Mouse (Mus musculus) neural tube, embryonic 12.5 days (tissue): Measurements from ENCODE around the gene Strip1. TPM values are rescaled to one million over a fixed set of nuclear protein-coding genes. Genes with fewer than 3 reads are reported as not detected.

Source experiments
- ATAC-seq: fragments of 200-750 bp; cut with Nextera tagmentation; 2 replicates; pipeline ENCODE4 v1.8.0; 2017; ENCODE audit warnings: low read depth, mild to moderate bottlenecking, moderate TSS enrichment, moderate library complexity; ENCODE audit not compliant: low FRiP score
- H3K27ac ChIP-seq: fragments of 300-500 bp; sonication (generic); 2 replicates; pipeline ENCODE4 v1.5.1; 2016
- H3K27me3 ChIP-seq: fragments of 300-500 bp; sonication (generic); replicated peaks from 2 replicates; pipeline ENCODE4 v1.6.1; 2016; ENCODE audit warnings: mild to moderate bottlenecking
- H3K36me3 ChIP-seq: fragments of 300-500 bp; sonication (generic); 2 replicates; pipeline ENCODE4 v1.6.1; 2016; ENCODE audit warnings: mild to moderate bottlenecking
- H3K4me1 ChIP-seq: fragments of 300-500 bp; sonication (generic); 2 replicates; pipeline ENCODE4 v1.6.1; 2016
- H3K4me2 ChIP-seq: fragments of 300-500 bp; sonication (generic); replicated peaks from 2 replicates; pipeline ENCODE4 v1.6.1; 2016; ENCODE audit warnings: mild to moderate bottlenecking
- H3K4me3 ChIP-seq: fragments of 300-500 bp; sonication (generic); 2 replicates; pipeline ENCODE4 v1.5.1; 2016
- H3K9ac ChIP-seq: fragments of 300-500 bp; sonication (generic); 2 replicates; pipeline ENCODE4 v1.6.1; 2016; ENCODE audit warnings: mild to moderate bottlenecking
- H3K9me3 ChIP-seq: fragments of 300-500 bp; sonication (generic); 2 replicates; pipeline ENCODE4 v1.6.1; 2016; ENCODE audit warnings: mild to moderate bottlenecking
- WGBS: fragments of 180-500 bp; shearing (Covaris S2); methylation state at CpG from one replicate; pipeline ENCODE4 v1.1.7; 2016; 5-methylcytosine and 5-hydroxymethylcytosine counted together
- polyA plus RNA-seq: library from polyadenylated mRNA; unstranded; fragments of >200 nt; fragmentation: Nextera tagmentation; extraction: Ambion mirVana; gene quantifications from 2 replicates; pipeline ENCODE4 v1.2.1, GENCODE M21; 2016

Gene Strip1
- polyA plus RNA-seq, 1 experiment from 2014 or later, result 129 TPM

GRCm38 (mm10) chr3:107597586-107598389, 33.7 kb downstream of the Strip1 start:
- no peak overlapping the region for H3K4me3 ChIP-seq

GRCm38 (mm10) chr3:107597134-107597533, 34.4 kb downstream of the Strip1 start:
- H3K9ac ChIP-seq, result no peak overlapping the region
- peaks cover 20% of the 10 kb centered on the region for H3K4me1 ChIP-seq
- H3K4me3 ChIP-seq, result no peak overlapping the region
- ATAC-seq, result no peak
- H3K27me3 ChIP-seq, result peaks cover 86% of the 10 kb centered on the region
- WGBS, result 1% methylated on average over 23 of the region's 24 CpGs
- no peak overlapping the region for H3K4me2 ChIP-seq
- no peaks in the 10 kb centered on the region for H3K9me3 ChIP-seq
- H3K27ac ChIP-seq, result no peak overlapping the region
- H3K36me3 ChIP-seq, result no peaks in the 10 kb centered on the region

More at GRCm38 (mm10) chr3:107597586-107598389, 33.7 kb downstream of the Strip1 start:
- peaks cover 79% of the 10 kb centered on the region for H3K27me3 ChIP-seq
- no peak overlapping the region for H3K27ac ChIP-seq
- H3K9me3 ChIP-seq, result no peaks in the 10 kb centered on the region
- no peak overlapping the region for H3K4me2 ChIP-seq
- WGBS, result 3% methylated on average over 22 of the region's 22 CpGs
- H3K4me1 ChIP-seq, result peaks cover 20% of the 10 kb centered on the region
- H3K36me3 ChIP-seq, result no peaks in the 10 kb centered on the region
- H3K9ac ChIP-seq, result no peak overlapping the region
- ATAC-seq, result no peak

DNA sequence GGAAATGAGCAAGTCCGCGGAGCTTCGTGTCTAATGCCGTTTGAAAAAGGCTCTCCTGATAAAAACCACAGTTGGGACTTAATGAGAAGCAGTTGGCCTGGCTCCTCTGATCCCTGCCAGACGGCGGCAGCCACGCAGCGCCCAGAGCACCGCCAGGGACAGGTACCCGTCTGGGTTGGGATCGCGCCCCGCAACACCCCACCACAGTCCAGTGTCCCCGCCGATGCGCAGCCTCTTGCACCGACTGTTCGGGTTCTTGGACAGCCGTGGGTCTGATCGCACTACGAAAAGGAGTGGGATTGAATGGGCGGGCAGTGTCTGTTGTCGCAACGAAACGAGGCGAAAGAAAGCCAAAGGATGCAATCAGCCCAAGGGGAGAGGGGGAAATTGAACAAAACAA, 34.9 kb downstream of the Strip1 start:
- Histone ChIP-seq H3K4me3 (0 out of 2 replicates have a peak overlapping the region, but pooled peaks have one; percentile 5), H3K9ac (no peak overlapping the region), H3K27ac (no peak overlapping the region), H3K9me3 (no peaks in the 10 kb centered on the region), H3K4me2 (peak overlapping the region; percentile 16; the same call in 1 of the 2 replicates), H3K27me3 (peaks cover 90% of the 10 kb centered on the region), H3K4me1 (peaks cover 20% of the 10 kb centered on the region), H3K36me3 (no peaks in the 10 kb centered on the region)
- no peak for ATAC-seq
- under 1% methylated on average over 26 of the region's 26 CpGs for WGBS

GRCm38 (mm10) chr3:107595938-107596461, 35.5 kb downstream of the Strip1 start:
- peak overlapping the region; percentile 69 for H3K4me2 ChIP-seq
- 0 out of 2 replicates have a peak, but pooled peaks have one; percentile 31 for ATAC-seq
- peaks cover 92% of the 10 kb centered on the region for H3K27me3 ChIP-seq
- H3K4me3 ChIP-seq, result peak overlapping the region; percentile 35
- peaks cover 20% of the 10 kb centered on the region for H3K4me1 ChIP-seq
- H3K36me3 ChIP-seq, result no peaks in the 10 kb centered on the region
- H3K27ac ChIP-seq, result no peak overlapping the region
- WGBS, result 2% methylated on average over 34 of the region's 34 CpGs
- no peak overlapping the region for H3K9ac ChIP-seq
- H3K9me3 ChIP-seq, result no peaks in the 10 kb centered on the region

DNA sequence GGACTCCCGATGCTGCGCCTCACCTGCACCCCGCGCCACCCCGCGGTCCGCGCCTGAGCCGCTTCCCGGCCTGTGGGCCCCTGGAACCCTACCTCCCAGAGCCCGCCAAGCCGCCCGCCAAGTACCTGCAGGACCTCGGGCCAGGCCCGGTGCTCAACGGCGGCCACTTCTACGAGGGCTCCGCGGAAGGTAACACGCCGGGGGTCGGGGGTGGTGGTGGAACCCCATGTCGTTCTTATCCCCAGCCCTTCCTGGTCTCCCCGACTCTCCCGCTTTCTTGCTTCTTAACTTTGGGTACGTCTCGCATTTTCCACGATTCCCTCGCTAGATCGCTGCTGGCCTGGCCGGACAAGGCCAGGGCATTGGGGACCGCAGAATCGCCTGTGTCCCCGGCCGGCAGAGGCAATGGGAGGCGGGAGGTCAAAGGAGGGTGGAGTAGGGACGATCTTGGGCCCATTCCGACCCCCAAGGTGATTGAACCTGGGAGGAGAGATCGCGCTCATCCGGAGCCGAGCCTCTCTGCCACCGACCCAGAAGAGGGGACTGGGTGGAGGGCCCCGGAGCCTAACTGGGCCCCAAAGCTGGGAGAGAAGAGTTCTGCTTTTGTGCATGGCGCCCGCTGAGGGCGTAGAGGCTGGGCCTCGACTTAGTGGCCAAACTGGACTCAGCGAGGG, 36.1 kb downstream of the Strip1 start:
- Histone ChIP-seq H3K9me3 (no peaks in the 10 kb centered on the region), H3K27me3 (peaks cover 87% of the 10 kb centered on the region), H3K36me3 (no peaks in the 10 kb centered on the region), H3K9ac (peak overlapping the region; percentile 38; the same call in 1 of the 2 replicates), H3K4me1 (peaks cover 20% of the 10 kb centered on the region), H3K4me2 (peak overlapping the region; percentile 69), H3K4me3 (peak overlapping the region; percentile 35), H3K27ac (no peak overlapping the region)
- under 1% methylated on average over 50 of the region's 50 CpGs for WGBS
- ATAC-seq, result no peak

- H3K27ac ChIP-seq, result no peak within 1 kb of the TSS
- H3K4me1 ChIP-seq, result peaks cover 20% of the 10 kb centered on the region
- H3K4me3 ChIP-seq, result peak within 1 kb of the TSS; percentile 35
- WGBS, result 1% methylated on average over 38 of the region's 46 CpGs
- peak within 1 kb of the TSS; percentile 38; the same call in 1 of the 2 replicates for H3K9ac ChIP-seq
- H3K9me3 ChIP-seq, result no peaks in the 10 kb centered on the region
- no peaks in the 10 kb centered on the region for H3K36me3 ChIP-seq
- no peak; the same call in 1 of the 2 replicates for ATAC-seq
- H3K4me2 ChIP-seq, result peak within 1 kb of the TSS; percentile 69
- peaks cover 83% of the 10 kb centered on the region for H3K27me3 ChIP-seq
Measured at GRCm38 (mm10) chr3:107594662-107595263, 36.7 kb downstream of the Strip1 start, which contains the start of gene Alx3. Alx3 (plus strand) TSS chr3:107595031.

GRCm38 (mm10) chr3:107593632-107594031, 37.9 kb downstream of the Strip1 start:
- Histone ChIP-seq H3K4me3 (no peak overlapping the region), H3K9ac (no peak overlapping the region), H3K4me2 (no peak overlapping the region), H3K27ac (no peak overlapping the region), H3K4me1 (peaks cover 20% of the 10 kb centered on the region), H3K36me3 (no peaks in the 10 kb centered on the region), H3K27me3 (peaks cover 80% of the 10 kb centered on the region), H3K9me3 (no peaks in the 10 kb centered on the region)
- ATAC-seq, result no peak
- WGBS, result 19% methylated on average over 2 of the region's 2 CpGs

- WGBS, result 69% methylated on average over 1 of the region's 1 CpGs
- H3K9ac ChIP-seq, result no peak overlapping the region
- no peaks in the 10 kb centered on the region for H3K9me3 ChIP-seq
- H3K27me3 ChIP-seq, result peaks cover 76% of the 10 kb centered on the region
- H3K27ac ChIP-seq, result no peak overlapping the region
- no peak overlapping the region for H3K4me3 ChIP-seq
- H3K36me3 ChIP-seq, result no peaks in the 10 kb centered on the region
- peaks cover 19% of the 10 kb centered on the region for H3K4me1 ChIP-seq
- no peak for ATAC-seq
- no peak overlapping the region for H3K4me2 ChIP-seq
Measured at GRCm38 (mm10) chr3:107591612-107592011, 39.9 kb downstream of the Strip1 start.

- no peak overlapping the region for H3K4me2 ChIP-seq
- no peaks in the 10 kb centered on the region for H3K9me3 ChIP-seq
- no peak for ATAC-seq
- no peak overlapping the region for H3K9ac ChIP-seq
- H3K27me3 ChIP-seq, result peaks cover 79% of the 10 kb centered on the region
- H3K4me3 ChIP-seq, result no peak overlapping the region
- H3K4me1 ChIP-seq, result peaks cover 5% of the 10 kb centered on the region; the same call in 1 of the 2 replicates
- 84% methylated on average over 6 of the region's 6 CpGs for WGBS
- H3K27ac ChIP-seq, result no peak overlapping the region
- no peaks in the 10 kb centered on the region for H3K36me3 ChIP-seq
Measured at GRCm38 (mm10) chr3:107586504-107586903, 45.0 kb downstream of the Strip1 start.

DNA sequence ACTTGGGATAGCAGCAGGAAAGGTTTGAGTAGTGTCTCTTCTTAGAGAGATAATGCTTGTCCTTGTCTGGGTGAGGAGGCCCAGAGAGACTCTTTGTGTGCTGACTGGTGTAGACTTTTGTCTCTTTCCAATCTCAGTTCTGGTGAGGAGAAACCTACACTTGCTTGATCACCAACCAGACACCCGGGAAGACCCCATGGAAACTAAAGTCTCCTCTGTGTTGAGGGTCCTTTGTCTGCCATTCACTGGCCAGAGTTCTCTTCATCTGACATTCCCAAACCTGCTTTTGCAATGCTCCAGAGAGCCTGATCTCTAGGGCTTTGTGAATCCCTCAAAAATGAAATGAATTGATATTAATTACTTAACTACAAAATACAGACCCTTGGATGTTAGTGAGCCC, 47.6 kb downstream of the Strip1 start:
- no peak overlapping the region for H3K27ac ChIP-seq
- 6% methylated on average over 1 of the region's 1 CpGs for WGBS
- no peak overlapping the region for H3K4me2 ChIP-seq
- no peaks in the 10 kb centered on the region for H3K9me3 ChIP-seq
- H3K4me3 ChIP-seq, result no peak overlapping the region
- no peak overlapping the region for H3K9ac ChIP-seq
- ATAC-seq, result no peak
- H3K27me3 ChIP-seq, result peaks cover 85% of the 10 kb centered on the region
- peaks cover 5% of the 10 kb centered on the region; the same call in 1 of the 2 replicates for H3K4me1 ChIP-seq
- H3K36me3 ChIP-seq, result no peaks in the 10 kb centered on the region

DNA sequence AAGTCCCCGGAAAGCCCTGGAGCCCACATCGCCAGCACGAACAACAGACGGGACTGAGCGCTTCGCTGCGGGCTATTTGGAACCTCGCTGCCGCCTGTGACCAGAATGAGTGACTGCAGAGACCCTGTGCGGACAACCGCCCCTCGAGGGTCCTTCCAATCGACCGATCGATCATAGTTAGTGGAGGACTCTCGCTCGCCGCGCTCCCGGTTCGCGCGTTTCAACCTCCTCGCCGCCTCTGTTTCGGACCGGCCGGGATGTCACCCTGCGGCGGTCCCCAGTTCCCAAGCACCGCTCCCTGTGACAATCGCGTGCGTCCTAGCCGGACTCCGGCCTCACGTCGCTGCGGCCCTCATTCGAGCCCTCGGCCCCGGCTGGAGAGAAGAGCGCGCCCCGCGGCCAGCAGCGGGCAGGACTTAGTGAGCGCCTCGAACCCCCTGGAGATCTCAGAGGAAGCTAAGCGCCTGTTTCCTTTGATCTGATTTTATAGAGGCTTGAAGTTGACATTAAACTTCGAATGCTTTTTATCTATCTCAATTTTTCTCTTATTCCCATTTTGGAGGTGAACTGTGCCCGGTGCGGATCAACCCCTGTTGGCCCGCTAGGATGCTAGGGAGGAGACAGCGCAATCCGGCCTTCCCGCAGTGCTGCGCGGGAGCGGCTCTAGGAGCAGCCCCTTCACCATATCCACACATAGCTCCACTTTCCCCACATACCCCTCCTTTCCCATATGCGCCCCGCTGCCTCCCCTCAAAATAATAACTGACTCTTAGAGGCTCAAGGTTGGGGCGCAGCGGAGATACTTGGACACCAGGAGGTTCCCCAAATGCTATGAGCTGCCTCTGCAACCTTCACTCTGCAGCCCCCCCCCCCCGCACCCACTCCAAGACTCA, 48.4 kb downstream of the Strip1 start:
- H3K36me3 ChIP-seq, result no peaks in the 10 kb centered on the region
- H3K4me3 ChIP-seq, result peak overlapping the region; percentile 15
- no peak overlapping the region for H3K27ac ChIP-seq
- no peaks in the 10 kb centered on the region for H3K9me3 ChIP-seq
- no peak overlapping the region for H3K9ac ChIP-seq
- peaks cover 82% of the 10 kb centered on the region for H3K27me3 ChIP-seq
- ATAC-seq, result no peak
- 1% methylated on average over 65 of the region's 65 CpGs for WGBS
- H3K4me2 ChIP-seq, result peak overlapping the region; percentile 56
- H3K4me1 ChIP-seq, result peaks cover 5% of the 10 kb centered on the region; the same call in 1 of the 2 replicates
